Mouse (Mus musculus) regulatory T cell (primary cell): ENCODE data around the gene Tex13c2.

Experiments used
- in situ Hi-C: fragments of 300-600 bp; cut with MboI, MseI; formaldehyde crosslinking; loops from one replicate; pipeline ENCODE4 v1.15.1; 2025; ENCODE audit warnings: high pct_unique_total_duplicates

The Tex13c2 gene

GRCm38 (mm10) chrX:42489446-42489845 lies at the start of gene Tex13c2:
Gene Tex13c2, plus strand, starts transcription at chrX:42489691.
- in situ Hi-C loops: no loop called here

GRCm38 (mm10) chrX:42450305-42450704 lies 39.2 kb upstream of the Tex13c2 start:
- in situ Hi-C loops: no loop called here

GRCm38 (mm10) chrX:42453001-42453400 lies 36.5 kb upstream of the Tex13c2 start:
- in situ Hi-C loops: no loop called here

GRCm38 (mm10) chrX:42454533-42454932 lies 35.0 kb upstream of the Tex13c2 start:
- in situ Hi-C loops: no loop called here

GRCm38 (mm10) chrX:42490336-42490735 lies 845 bp downstream of the Tex13c2 start:
- in situ Hi-C loops: no loop called here

- in situ Hi-C loops: no loop called here
Observed at GRCm38 (mm10) chrX:42500538-42500937, 11.0 kb downstream of the Tex13c2 start.

GRCm38 (mm10) chrX:42502291-42503043 lies 13.0 kb downstream of the Tex13c2 start, which contains the start of gene Sh2d1a:
Gene Sh2d1a, plus strand, starts transcription at chrX:42502453.
- in situ Hi-C loops: no loop called here

GRCm38 (mm10) chrX:42511105-42511504 lies 21.6 kb downstream of the Tex13c2 start:
- in situ Hi-C loops: loop anchor here (5.0 to 10.0 kb wide), 3 partner anchors 116 to 246 kb away; no protein-coding TSS in a partner anchor

GRCm38 (mm10) chrX:42512567-42512966 lies 23.1 kb downstream of the Tex13c2 start:
- in situ Hi-C loops: loop anchor here (5.0 to 10.0 kb wide), 3 partner anchors 118 to 248 kb away; no protein-coding TSS in a partner anchor

- in situ Hi-C loops: no loop called here
Observed at GRCm38 (mm10) chrX:42522868-42523267, 33.4 kb downstream of the Tex13c2 start.

GRCm38 (mm10) chrX:42530703-42531102 lies 41.2 kb downstream of the Tex13c2 start:
- in situ Hi-C loops: no loop called here

- in situ Hi-C loops: loop anchor here (10.0 kb wide), 2 partner anchors 165 to 435 kb away; no protein-coding TSS in a partner anchor
Observed at GRCm38 (mm10) chrX:42540030-42540755, 50.7 kb downstream of the Tex13c2 start.

GRCm38 (mm10) chrX:42540756-42541053 lies 51.2 kb downstream of the Tex13c2 start:
- in situ Hi-C loops: loop anchor here (10.0 kb wide), 2 partner anchors 164 to 434 kb away; no protein-coding TSS in a partner anchor
